Mouse (Mus musculus) forebrain, embryonic 14.5 days (tissue): Measurements from ENCODE around the gene Olfr1126. TPM values are rescaled to one million over a fixed set of nuclear protein-coding genes. Genes with fewer than 3 reads are reported as not detected.

ENCODE experiments used
- ATAC-seq: fragments of 200-750 bp; cut with Nextera tagmentation; 2 replicates; pipeline ENCODE4 v1.8.0; 2017; ENCODE audit warnings: mild to moderate bottlenecking, moderate library complexity
- DNase-seq: peaks from one replicate; pipeline ENCODE4 v3.0.0-alpha.2; 2015; ENCODE audit warnings: low spot score
- H3K27ac ChIP-seq: fragments of 300-500 bp; sonication (generic); 2 replicates; pipeline ENCODE4 v1.5.1; 2014; ENCODE audit warnings: low read depth, mild to moderate bottlenecking, control low read depth, low read length, moderate library complexity
- H3K27me3 ChIP-seq: fragments of 300-500 bp; sonication (generic); replicated peaks from 2 replicates; pipeline ENCODE4 v1.6.1; 2014; ENCODE audit warnings: low read length, control low read depth, mixed read lengths; ENCODE audit not compliant: control insufficient read depth, insufficient read depth
- H3K36me3 ChIP-seq: fragments of 300-500 bp; sonication (generic); 2 replicates; pipeline ENCODE4 v1.6.1; 2014; ENCODE audit warnings: low read length, control low read depth; ENCODE audit not compliant: control insufficient read depth, insufficient read depth
- H3K4me1 ChIP-seq: fragments of 300-500 bp; sonication (generic); 2 replicates; pipeline ENCODE4 v1.6.1; 2014; ENCODE audit warnings: antibody characterized with exemption, low read length, control low read depth; ENCODE audit not compliant: control insufficient read depth, insufficient read depth
- H3K4me2 ChIP-seq: fragments of 300-500 bp; sonication (generic); 2 replicates; pipeline ENCODE4 v1.6.1; 2014; ENCODE audit warnings: mild to moderate bottlenecking, control low read depth, low read length
- H3K4me3 ChIP-seq: fragments of 300-500 bp; sonication (generic); 2 replicates; pipeline ENCODE4 v1.5.1; 2014; ENCODE audit warnings: low read depth, low read length, control low read depth
- H3K9ac ChIP-seq: fragments of 300-500 bp; sonication (generic); 2 replicates; pipeline ENCODE4 v1.6.1; 2014; ENCODE audit warnings: mild to moderate bottlenecking, low read length, control low read depth, moderate library complexity
- H3K9me3 ChIP-seq: fragments of 300-500 bp; sonication (generic); replicated peaks from 2 replicates; pipeline ENCODE4 v1.6.1; 2016; ENCODE audit warnings: low read length, control low read depth, mixed read lengths; ENCODE audit not compliant: control insufficient read depth
- WGBS: fragments of 180-500 bp; shearing (Covaris S2); extraction: QIAGEN DNeasy Blood & Tissue Kit; methylation state at CpG from one replicate; pipeline ENCODE4 v1.1.7; 2014; 5-methylcytosine and 5-hydroxymethylcytosine counted together
- polyA plus RNA-seq: library from polyadenylated mRNA; unstranded; fragments of >200 nt; fragmentation: Nextera tagmentation; extraction: Ambion mirVana; gene quantifications from 2 replicates; pipeline ENCODE4 v1.2.1, GENCODE M21; 2014

Gene Olfr1126
- polyA plus RNA-seq, 1 experiment from 2014 or later, result not detected

DNA sequence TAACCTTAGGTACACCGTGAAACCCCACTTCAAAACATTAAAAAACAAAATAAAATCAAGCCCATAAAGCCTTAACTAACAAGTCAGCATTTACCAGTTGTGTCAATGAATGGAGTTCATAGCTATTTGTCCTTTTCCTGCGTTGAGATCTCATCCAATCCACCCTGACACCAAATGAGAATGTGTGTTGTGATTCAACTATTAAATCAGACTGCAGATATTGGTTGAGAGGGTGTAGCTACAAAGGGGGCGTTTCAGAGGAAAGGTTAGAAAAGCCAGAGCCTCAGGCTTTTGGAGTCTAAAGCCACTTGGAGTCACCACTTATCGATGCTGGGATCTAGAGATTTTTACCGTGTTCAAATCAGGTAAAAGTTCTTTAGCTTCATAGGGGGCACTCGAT is 52.5 kb downstream of the Olfr1126 start, which contains the start of gene Pramel6:
Pramel6 (plus strand) TSS at position 301 of the 400 bp plus-strand sequence.
- no peak for DNase-seq
- no peak within 1 kb of the TSS for H3K9ac ChIP-seq
- ATAC-seq, result no peak
- H3K4me3 ChIP-seq, result no peak within 1 kb of the TSS
- no peaks in the 10 kb centered on the region for H3K36me3 ChIP-seq
- H3K27me3 ChIP-seq, result no peaks in the 10 kb centered on the region
- H3K4me1 ChIP-seq, result no peaks in the 10 kb centered on the region
- H3K9me3 ChIP-seq, result no peaks in the 10 kb centered on the region
- 89% methylated on average over 6 of the region's 6 CpGs for WGBS
- no peak within 1 kb of the TSS for H3K4me2 ChIP-seq
- no peak within 1 kb of the TSS for H3K27ac ChIP-seq

Other genes starting within 250 kb of the Olfr1126 start
- gene Olfr1113, start 245.0 kb upstream of the Olfr1126 start, polyA plus RNA-seq, result not detected in 2 replicates
- gene Olfr1115, start 205.9 kb upstream of the Olfr1126 start, polyA plus RNA-seq, result not detected in 2 replicates
- not detected in 2 replicates for gene Olfr1116, start 186.4 kb upstream of the Olfr1126 start, polyA plus RNA-seq
- gene Olfr1118, start 146.4 kb upstream of the Olfr1126 start, polyA plus RNA-seq, result not detected in 2 replicates
- not detected in 2 replicates for gene Olfr1120, start 99.1 kb upstream of the Olfr1126 start, polyA plus RNA-seq
- not detected in 2 replicates for gene Olfr1121, start 84.1 kb upstream of the Olfr1126 start, polyA plus RNA-seq
- not detected in 2 replicates for gene Olfr1122, start 68.1 kb upstream of the Olfr1126 start, polyA plus RNA-seq
- gene Olfr1123, start 37.3 kb upstream of the Olfr1126 start, polyA plus RNA-seq, result not detected in 2 replicates
- 0.09 TPM in 1 of 2 replicates, not detected in the other for gene Olfr1124, start 23.7 kb upstream of the Olfr1126 start, polyA plus RNA-seq
- gene Pramel7, start 43.1 kb downstream of the Olfr1126 start, polyA plus RNA-seq, result not detected in 2 replicates
- gene Pramel6, start 52.6 kb downstream of the Olfr1126 start, polyA plus RNA-seq, result not detected in 2 replicates
- not detected in 2 replicates for gene Olfr153, start 77.8 kb downstream of the Olfr1126 start, polyA plus RNA-seq
- gene Olfr1128, start 91.6 kb downstream of the Olfr1126 start, polyA plus RNA-seq, result not detected in 2 replicates
- gene Olfr1129, start 119.9 kb downstream of the Olfr1126 start, polyA plus RNA-seq, result not detected in 2 replicates
- not detected in 2 replicates for gene Olfr1130, start 152.2 kb downstream of the Olfr1126 start, polyA plus RNA-seq
- not detected in 2 replicates for gene Olfr1131, start 173.1 kb downstream of the Olfr1126 start, polyA plus RNA-seq
- gene Olfr1132, start 183.6 kb downstream of the Olfr1126 start, polyA plus RNA-seq, result not detected in 2 replicates
- not detected in 2 replicates for gene Olfr1133, start 193.4 kb downstream of the Olfr1126 start, polyA plus RNA-seq
- gene Olfr1134, start 204.5 kb downstream of the Olfr1126 start, polyA plus RNA-seq, result not detected in 2 replicates
- not detected in 2 replicates for gene Olfr1135, start 219.7 kb downstream of the Olfr1126 start, polyA plus RNA-seq
- gene Olfr1136, start 240.0 kb downstream of the Olfr1126 start, polyA plus RNA-seq, result not detected in 2 replicates